Mouse (Mus musculus) embryonic facial prominence, embryonic 13.5 days (tissue): ENCODE results near the gene Ankrd11. TPM values are rescaled to one million over a fixed set of nuclear protein-coding genes. Genes with fewer than 3 reads are reported as not detected.
A peak's percentile ranks its signal among the peaks of the same experiment; 100 is the strongest.
"Not testable (repeated sequence)": the region's sequence is repeated elsewhere in the genome, so short reads cannot be mapped to it uniquely, and the experiment has no call there.

ENCODE experiments used
- ATAC-seq: fragments of 200-750 bp; cut with Nextera tagmentation; 2 replicates; pipeline ENCODE4 v1.8.0; 2017; ENCODE audit warnings: low read depth; ENCODE audit not compliant: insufficient number of reproducible peaks, insufficient read depth, low FRiP score, low TSS enrichment
- H3K27ac ChIP-seq: fragments of 300-500 bp; sonication (generic); 2 replicates; pipeline ENCODE4 v1.5.1; 2015; ENCODE audit warnings: moderate library complexity, mild to moderate bottlenecking, inconsistent platforms
- H3K27me3 ChIP-seq: fragments of 300-500 bp; sonication (generic); 2 replicates; pipeline ENCODE4 v1.6.1; 2015; ENCODE audit warnings: mild to moderate bottlenecking, inconsistent platforms
- H3K36me3 ChIP-seq: fragments of 300-500 bp; sonication (generic); 2 replicates; pipeline ENCODE4 v1.6.1; 2015; ENCODE audit warnings: mild to moderate bottlenecking, inconsistent platforms
- H3K4me1 ChIP-seq: fragments of 300-500 bp; sonication (generic); 2 replicates; pipeline ENCODE4 v1.6.1; 2015; ENCODE audit warnings: inconsistent platforms
- H3K4me2 ChIP-seq: fragments of 300-500 bp; sonication (generic); 2 replicates; pipeline ENCODE4 v1.6.1; 2015; ENCODE audit warnings: moderate library complexity, mild to moderate bottlenecking, inconsistent platforms
- H3K4me3 ChIP-seq: fragments of 300-500 bp; sonication (generic); 2 replicates; pipeline ENCODE4 v1.5.1; 2015; ENCODE audit warnings: mild to moderate bottlenecking, inconsistent platforms
- H3K9ac ChIP-seq: fragments of 300-500 bp; sonication (generic); 2 replicates; pipeline ENCODE4 v1.6.1; 2015; ENCODE audit warnings: mild to moderate bottlenecking, inconsistent platforms
- H3K9me3 ChIP-seq: fragments of 300-500 bp; sonication (generic); 2 replicates; pipeline ENCODE4 v1.6.1; 2016; ENCODE audit warnings: inconsistent platforms
- WGBS: fragments of 180-500 bp; shearing (Covaris S2); methylation state at CpG from one replicate; pipeline ENCODE4 v1.1.7; 2015; ENCODE audit warnings: mixed read lengths; 5-methylcytosine and 5-hydroxymethylcytosine counted together
- polyA plus RNA-seq: library from polyadenylated mRNA; unstranded; fragments of >200 nt; fragmentation: Nextera tagmentation; extraction: Ambion mirVana; gene quantifications from 2 replicates; pipeline ENCODE4 v1.2.1, GENCODE M21; 2015

The Ankrd11 gene
- polyA plus RNA-seq, 1 experiment from 2014 or later = 40.9 TPM

- H3K4me2 ChIP-seq = peak overlapping the region; percentile 70
- peak overlapping the region; percentile 100 for H3K4me3 ChIP-seq
- H3K9me3 ChIP-seq = no peaks in the 10 kb centered on the region
- peaks cover 47% of the 10 kb centered on the region for H3K4me1 ChIP-seq
- WGBS = 75% methylated on average over 11 of the region's 11 CpGs
- peaks cover 4% of the 10 kb centered on the region; the same call in 1 of the 2 replicates for H3K36me3 ChIP-seq
- H3K9ac ChIP-seq = peak overlapping the region; percentile 4; the same call in 1 of the 2 replicates
- H3K27me3 ChIP-seq = no peaks in the 10 kb centered on the region
- H3K27ac ChIP-seq = 0 out of 2 replicates have a peak overlapping the region, but pooled peaks have one; percentile 97
- no peak for ATAC-seq
These were observed 2.5 kb downstream of the Ankrd11 start for GRCm38 (mm10) chr8:123039376-123040109.

GRCm38 (mm10) chr8:123038351-123038750 lies 3.7 kb downstream of the Ankrd11 start:
- WGBS = 78% methylated on average over 2 of the region's 2 CpGs
- peaks cover 48% of the 10 kb centered on the region for H3K4me1 ChIP-seq

GRCm38 (mm10) chr8:123037487-123037886 lies 4.6 kb downstream of the Ankrd11 start:
- H3K4me1 ChIP-seq = peaks cover 44% of the 10 kb centered on the region
- no peak overlapping the region for H3K4me2 ChIP-seq
- ATAC-seq = no peak
- H3K27me3 ChIP-seq = no peaks in the 10 kb centered on the region
- no peak overlapping the region for H3K4me3 ChIP-seq
- WGBS = 88% methylated on average over 11 of the region's 11 CpGs
- no peak overlapping the region for H3K9ac ChIP-seq
- H3K9me3 ChIP-seq = no peaks in the 10 kb centered on the region
- no peak overlapping the region for H3K27ac ChIP-seq
- H3K36me3 ChIP-seq = no peaks in the 10 kb centered on the region

More at GRCm38 (mm10) chr8:123038351-123038750, 3.7 kb downstream of the Ankrd11 start:
- Histone ChIP-seq H3K27me3 (no peaks in the 10 kb centered on the region), H3K4me3 (no peak overlapping the region), H3K36me3 (no peaks in the 10 kb centered on the region), H3K9ac (no peak overlapping the region), H3K27ac (no peak overlapping the region), H3K4me2 (no peak overlapping the region), H3K9me3 (no peaks in the 10 kb centered on the region)
- no peak for ATAC-seq

- H3K4me1 ChIP-seq = peaks cover 44% of the 10 kb centered on the region
- H3K4me3 ChIP-seq = no peak overlapping the region
- no peak overlapping the region for H3K9ac ChIP-seq
- no peaks in the 10 kb centered on the region for H3K27me3 ChIP-seq
- no peaks in the 10 kb centered on the region for H3K36me3 ChIP-seq
- no peak for ATAC-seq
- H3K9me3 ChIP-seq = no peaks in the 10 kb centered on the region
- WGBS = 51% methylated on average over 3 of the region's 3 CpGs
- no peak overlapping the region for H3K4me2 ChIP-seq
- H3K27ac ChIP-seq = no peak overlapping the region
These were observed 5.1 kb downstream of the Ankrd11 start for GRCm38 (mm10) chr8:123036956-123037355.

- no peaks in the 10 kb centered on the region for H3K36me3 ChIP-seq
- H3K27me3 ChIP-seq = no peaks in the 10 kb centered on the region
- no peak overlapping the region for H3K9ac ChIP-seq
- WGBS = 81% methylated on average over 6 of the region's 6 CpGs
- H3K4me3 ChIP-seq = no peak overlapping the region
- H3K4me1 ChIP-seq = peaks cover 26% of the 10 kb centered on the region
- no peak overlapping the region for H3K27ac ChIP-seq
- no peak overlapping the region for H3K4me2 ChIP-seq
- H3K9me3 ChIP-seq = no peaks in the 10 kb centered on the region
- no peak for ATAC-seq
These were observed 7.9 kb downstream of the Ankrd11 start for GRCm38 (mm10) chr8:123034171-123034570.

GRCm38 (mm10) chr8:123033431-123033830 lies 8.6 kb downstream of the Ankrd11 start:
- ATAC-seq = no peak

GRCm38 (mm10) chr8:123032730-123033129 lies 9.3 kb downstream of the Ankrd11 start:
- H3K27me3 ChIP-seq = no peaks in the 10 kb centered on the region
- H3K4me3 ChIP-seq = no peak overlapping the region
- H3K9me3 ChIP-seq = no peaks in the 10 kb centered on the region
- H3K27ac ChIP-seq = no peak overlapping the region
- peaks cover 24% of the 10 kb centered on the region; the same call in 1 of the 2 replicates for H3K4me1 ChIP-seq
- 0 out of 2 replicates have a peak, but pooled peaks cover 5% of the 10 kb centered on the region for H3K36me3 ChIP-seq
- H3K9ac ChIP-seq = no peak overlapping the region
- H3K4me2 ChIP-seq = no peak overlapping the region
- ATAC-seq = no peak

More at GRCm38 (mm10) chr8:123033431-123033830, 8.6 kb downstream of the Ankrd11 start:
- Histone ChIP-seq H3K4me3 (no peak overlapping the region), H3K36me3 (no peaks in the 10 kb centered on the region), H3K4me1 (peaks cover 24% of the 10 kb centered on the region; the same call in 1 of the 2 replicates), H3K9me3 (no peaks in the 10 kb centered on the region), H3K27me3 (no peaks in the 10 kb centered on the region), H3K9ac (no peak overlapping the region), H3K27ac (no peak overlapping the region), H3K4me2 (no peak overlapping the region)

- no peak for ATAC-seq
- Histone ChIP-seq H3K27me3 (no peaks in the 10 kb centered on the region), H3K27ac (no peak overlapping the region), H3K9ac (no peak overlapping the region), H3K9me3 (no peaks in the 10 kb centered on the region), H3K4me1 (peaks cover 23% of the 10 kb centered on the region), H3K4me2 (no peak overlapping the region), H3K4me3 (no peak overlapping the region), H3K36me3 (0 out of 2 replicates have a peak, but pooled peaks cover 5% of the 10 kb centered on the region)
- 84% methylated on average over 7 of the region's 7 CpGs for WGBS
These were observed 10.6 kb downstream of the Ankrd11 start for GRCm38 (mm10) chr8:123031321-123031978.

GRCm38 (mm10) chr8:123030091-123030490 lies 12.0 kb downstream of the Ankrd11 start:
- not testable (repeated sequence) for H3K9ac ChIP-seq, H3K4me2 ChIP-seq, ATAC-seq, H3K9me3 ChIP-seq, H3K36me3 ChIP-seq, H3K27ac ChIP-seq, H3K4me3 ChIP-seq, H3K27me3 ChIP-seq
- peaks cover 27% of the 10 kb centered on the region for H3K4me1 ChIP-seq
- WGBS = 82% methylated on average over 5 of the region's 5 CpGs

GRCm38 (mm10) chr8:123027786-123028185 lies 14.3 kb downstream of the Ankrd11 start:
- Histone ChIP-seq H3K27me3 (no peaks in the 10 kb centered on the region), H3K9me3 (no peaks in the 10 kb centered on the region), H3K27ac (no peak overlapping the region), H3K4me2 (no peak overlapping the region), H3K9ac (no peak overlapping the region), H3K36me3 (0 out of 2 replicates have a peak, but pooled peaks cover 10% of the 10 kb centered on the region), H3K4me3 (no peak overlapping the region), H3K4me1 (peaks cover 17% of the 10 kb centered on the region)
- ATAC-seq = no peak
- WGBS = 91% methylated on average over 8 of the region's 8 CpGs

GRCm38 (mm10) chr8:123025951-123026351 lies 16.1 kb downstream of the Ankrd11 start:
- H3K27me3 ChIP-seq = no peaks in the 10 kb centered on the region
- peaks cover 27% of the 10 kb centered on the region for H3K4me1 ChIP-seq
- H3K36me3 ChIP-seq = 0 out of 2 replicates have a peak, but pooled peaks cover 10% of the 10 kb centered on the region
- H3K9ac ChIP-seq = no peak overlapping the region
- H3K4me3 ChIP-seq = no peak overlapping the region
- no peaks in the 10 kb centered on the region for H3K9me3 ChIP-seq
- WGBS = 75% methylated on average over 3 of the region's 3 CpGs
- H3K4me2 ChIP-seq = no peak overlapping the region
- no peak overlapping the region for H3K27ac ChIP-seq
- ATAC-seq = no peak

- Histone ChIP-seq H3K27ac (no peak overlapping the region), H3K9ac (no peak overlapping the region), H3K9me3 (no peaks in the 10 kb centered on the region), H3K4me1 (peaks cover 33% of the 10 kb centered on the region), H3K36me3 (0 out of 2 replicates have a peak, but pooled peaks cover 10% of the 10 kb centered on the region), H3K4me3 (no peak overlapping the region), H3K4me2 (no peak overlapping the region), H3K27me3 (no peaks in the 10 kb centered on the region)
- WGBS = 92% methylated on average over 2 of the region's 2 CpGs
- no peak for ATAC-seq
These were observed 17.9 kb downstream of the Ankrd11 start for GRCm38 (mm10) chr8:123024226-123024625.
